In genomic region chr7:122470370-122471280, GRCm38 (mm10) we compare ENCODE assay signal across 8 mouse cellular contexts.
DNase-seq lines count a peak whose midpoint lies in the region; ATAC-seq lines count a peak whose summit lies in the region.

No protein-coding gene starts in this region.

- no peak overlapping the region for H3K4me3 ChIP-seq in forebrain, embryonic 13.5 days

- peaks cover 3% of the 10 kb centered on the region; the same call in 1 of the 2 replicates for H3K4me1 ChIP-seq in forebrain, embryonic 13.5 days

- peak; percentile 81 for ATAC-seq in forebrain, embryonic 13.5 days

- H3K27me3 ChIP-seq in forebrain, embryonic 13.5 days = no peaks in the 10 kb centered on the region

- H3K27ac ChIP-seq in forebrain, embryonic 13.5 days = no peak overlapping the region

- H3K36me3 ChIP-seq in forebrain, embryonic 13.5 days (ENCODE audit: poor library complexity, severe bottlenecking) = no peaks in the 10 kb centered on the region

- intact Hi-C loops in heart, postnatal 25 days (cut with DNase I) = loop anchor here (1.0 to 5.0 kb wide), 3 partner anchors 197 to 450 kb away; no protein-coding TSS in a partner anchor

- 54% methylated on average over 18 of the region's 18 CpGs for WGBS in forebrain, embryonic 13.5 days

- peaks cover 5% of the 10 kb centered on the region for H3K9me3 ChIP-seq in forebrain, embryonic 13.5 days (replicated peaks)

- no peak overlapping the region for H3K4me2 ChIP-seq in forebrain, embryonic 13.5 days

- peak; percentile 82 for DNase-seq in MN1 (ENCODE audit: low spot score)
- DNase-seq in c-Kit-positive CD71-positive TER-119-negative erythroid progenitor cells, embryonic 14.5 days (ENCODE audit: low read depth) = peak; percentile 23
- peak; percentile 25 for DNase-seq in heart, postnatal 25 days (ENCODE audit: low spot score)
- DNase-seq in layer of hippocampus, adult 9-10 months (ENCODE audit: low spot score) = peak; percentile 43
- peak; percentile 53 for DNase-seq in lung, postnatal 25 days (ENCODE audit: low spot score)
- DNase-seq in retina, postnatal 7 days (ENCODE audit: low read depth, low spot score) = peak; percentile 70
- peak; percentile 69 for DNase-seq in urinary bladder, postnatal 14 days (ENCODE audit: low spot score)

- H3K9ac ChIP-seq in forebrain, embryonic 13.5 days = no peak overlapping the region

Comparison
In these comparisons a context has a peak if more than half of its experiments do, and no peak if none do; other contexts are left out.
1. DNase-seq: peak in every context shown above with its lines; median percentile 82 in MN1; 70 in retina, postnatal 7 days; 69 in urinary bladder, postnatal 14 days; 53 in lung, postnatal 25 days; 43 in layer of hippocampus, adult 9-10 months; 25 in heart, postnatal 25 days; 23 in c-Kit-positive CD71-positive TER-119-negative erythroid progenitor cells, embryonic 14.5 days.